Mouse (Mus musculus) Patski (cell line): Measurements from ENCODE around the gene B9d2. TPM values are rescaled to one million over a fixed set of nuclear protein-coding genes. Genes with fewer than 3 reads are reported as not detected.

Source experiments
- ATAC-seq: fragments of 100-300 bp; one replicate; pipeline ENCODE4 v1.8.0; 2021
- CTCF ChIA-PET: fragments of 350-600 bp; sonication (Branson Sonifier 250); formaldehyde crosslinking; loops from one replicate; lab custom pipeline; 2022; ENCODE audit warnings: inconsistent platforms; lab: Charles Lee
- POLR2A ChIA-PET: fragments of 350-600 bp; sonication (Branson Sonifier 250); formaldehyde crosslinking; loops from one replicate; lab custom pipeline; 2022; ENCODE audit warnings: antibody characterized with exemption, inconsistent platforms; lab: Charles Lee
- DNase-seq: peaks from one replicate; pipeline ENCODE4 v3.0.0-alpha.2; 2011; ENCODE audit warnings: low read depth, low spot score
- H3K27me3 ChIP-seq: fragments of 371-371 bp; one replicate; pipeline ENCODE4 v1.5.1; 2021
- CTCF ChIP-seq: fragments of 100-300 bp; IDR thresholded peaks from one replicate; pipeline ENCODE4 v1.5.1; 2021
- in situ Hi-C: fragments of 300-500 bp; cut with MboI; formaldehyde crosslinking; loops from 3 replicates; pipeline ENCODE4 v1.11.1; 2018; ENCODE audit warnings: low pct_unique_long_range_greater_than_20kb, mixed read lengths
- polyA plus RNA-seq: library from polyadenylated mRNA; unstranded; gene quantifications from one replicate; pipeline ENCODE4 v1.2.3, GENCODE M21; 2021

Gene B9d2
- polyA plus RNA-seq = 40.2 TPM

GRCm38 (mm10) chr7:25680514-25681258 lies at the start of gene B9d2:
TSS of gene B9d2 (plus strand) at chr7:25680780.
- ChIA-PET POLR2A (interaction anchor here (1.2 kb wide), 1 partner anchor 39 kb away, joined by 4 read pairs; no protein-coding TSS in a partner anchor), CTCF (interaction anchor here (0.7 to 1.2 kb wide), 7 partner anchors 9 to 43 kb away, joined by 3 read pairs; no protein-coding TSS in a partner anchor)
- in situ Hi-C loops = no loop called here
- peak; percentile 89 for DNase-seq
- no peak for TF ChIP-seq CTCF
- H3K27me3 ChIP-seq = no peaks in the 10 kb centered on the region
- peak; percentile 95 for ATAC-seq

GRCm38 (mm10) chr7:25632679-25633078 lies 47.9 kb upstream of the B9d2 start:
- no peaks in the 10 kb centered on the region for H3K27me3 ChIP-seq
- TF ChIP-seq CTCF = no peak
- DNase-seq = no peak
- POLR2A ChIA-PET = no interaction called here
- CTCF ChIA-PET = no interaction called here
- ATAC-seq = no peak
- in situ Hi-C loops = no loop called here

GRCm38 (mm10) chr7:25636373-25636772 lies 44.2 kb upstream of the B9d2 start:
- CTCF ChIA-PET = no interaction called here
- ATAC-seq = peak; percentile 29

GRCm38 (mm10) chr7:25637099-25637498 lies 43.5 kb upstream of the B9d2 start:
- no peak for TF ChIP-seq CTCF
- DNase-seq (no peak), ATAC-seq (no peak)
- in situ Hi-C loops = no loop called here
- POLR2A ChIA-PET = no interaction called here
- CTCF ChIA-PET = no interaction called here
- H3K27me3 ChIP-seq = no peaks in the 10 kb centered on the region

More at GRCm38 (mm10) chr7:25636373-25636772, 44.2 kb upstream of the B9d2 start:
- H3K27me3 ChIP-seq = no peaks in the 10 kb centered on the region
- in situ Hi-C loops = no loop called here
- TF ChIP-seq CTCF = no peak
- POLR2A ChIA-PET = no interaction called here
- DNase-seq = no peak

- DNase-seq (no peak), ATAC-seq (no peak)
- in situ Hi-C loops = no loop called here
- CTCF ChIA-PET = interaction anchor here (0.9 kb wide), 1 partner anchor 13 kb away, joined by 3 read pairs; no protein-coding TSS in a partner anchor
- no peak for TF ChIP-seq CTCF
- H3K27me3 ChIP-seq = no peaks in the 10 kb centered on the region
- POLR2A ChIA-PET = no interaction called here
Observed at GRCm38 (mm10) chr7:25639754-25640153, 40.8 kb upstream of the B9d2 start.

GRCm38 (mm10) chr7:25644136-25644535 lies 36.4 kb upstream of the B9d2 start:
- DNase-seq (no peak), ATAC-seq (no peak)
- CTCF ChIA-PET = no interaction called here
- POLR2A ChIA-PET = no interaction called here
- in situ Hi-C loops = no loop called here
- H3K27me3 ChIP-seq = no peaks in the 10 kb centered on the region
- TF ChIP-seq CTCF = no peak

GRCm38 (mm10) chr7:25644631-25645030 lies 35.9 kb upstream of the B9d2 start:
- no peaks in the 10 kb centered on the region for H3K27me3 ChIP-seq
- ChIA-PET POLR2A (no interaction called here), CTCF (no interaction called here)
- no peak for TF ChIP-seq CTCF
- in situ Hi-C loops = no loop called here
- no peak for ATAC-seq
- no peak for DNase-seq

GRCm38 (mm10) chr7:25645074-25645473 lies 35.5 kb upstream of the B9d2 start:
- H3K27me3 ChIP-seq = no peaks in the 10 kb centered on the region
- no peak for TF ChIP-seq CTCF
- in situ Hi-C loops = no loop called here
- DNase-seq (no peak), ATAC-seq (no peak)
- POLR2A ChIA-PET = no interaction called here
- CTCF ChIA-PET = no interaction called here

- in situ Hi-C loops = no loop called here
- ChIA-PET POLR2A (interaction anchor here (1.1 kb wide), 1 partner anchor 8 kb away, joined by 3 read pairs; no protein-coding TSS in a partner anchor), CTCF (no interaction called here)
- H3K27me3 ChIP-seq = no peaks in the 10 kb centered on the region
- TF ChIP-seq CTCF = no peak
- ATAC-seq (no peak), DNase-seq (no peak)
Observed at GRCm38 (mm10) chr7:25647574-25648123, 32.9 kb upstream of the B9d2 start.

GRCm38 (mm10) chr7:25649839-25650238 lies 30.7 kb upstream of the B9d2 start:
- DNase-seq (no peak), ATAC-seq (no peak)
- TF ChIP-seq CTCF = no peak
- ChIA-PET POLR2A (no interaction called here), CTCF (no interaction called here)
- no peaks in the 10 kb centered on the region for H3K27me3 ChIP-seq
- in situ Hi-C loops = no loop called here

- POLR2A ChIA-PET = interaction anchor here (0.6 kb wide), 1 partner anchor 103 kb away, joined by 3 read pairs; no protein-coding TSS in a partner anchor
- CTCF ChIA-PET = interaction anchor here (1.5 kb wide), 1 partner anchor 10 kb away, joined by 3 read pairs; no protein-coding TSS in a partner anchor
- in situ Hi-C loops = no loop called here
- no peak for ATAC-seq
- DNase-seq = no peak
- no peaks in the 10 kb centered on the region for H3K27me3 ChIP-seq
- TF ChIP-seq CTCF = no peak
Observed at GRCm38 (mm10) chr7:25651281-25651680, 29.3 kb upstream of the B9d2 start.
